8 mouse cellular contexts compared by ENCODE assay signal in the genomic region with DNA sequence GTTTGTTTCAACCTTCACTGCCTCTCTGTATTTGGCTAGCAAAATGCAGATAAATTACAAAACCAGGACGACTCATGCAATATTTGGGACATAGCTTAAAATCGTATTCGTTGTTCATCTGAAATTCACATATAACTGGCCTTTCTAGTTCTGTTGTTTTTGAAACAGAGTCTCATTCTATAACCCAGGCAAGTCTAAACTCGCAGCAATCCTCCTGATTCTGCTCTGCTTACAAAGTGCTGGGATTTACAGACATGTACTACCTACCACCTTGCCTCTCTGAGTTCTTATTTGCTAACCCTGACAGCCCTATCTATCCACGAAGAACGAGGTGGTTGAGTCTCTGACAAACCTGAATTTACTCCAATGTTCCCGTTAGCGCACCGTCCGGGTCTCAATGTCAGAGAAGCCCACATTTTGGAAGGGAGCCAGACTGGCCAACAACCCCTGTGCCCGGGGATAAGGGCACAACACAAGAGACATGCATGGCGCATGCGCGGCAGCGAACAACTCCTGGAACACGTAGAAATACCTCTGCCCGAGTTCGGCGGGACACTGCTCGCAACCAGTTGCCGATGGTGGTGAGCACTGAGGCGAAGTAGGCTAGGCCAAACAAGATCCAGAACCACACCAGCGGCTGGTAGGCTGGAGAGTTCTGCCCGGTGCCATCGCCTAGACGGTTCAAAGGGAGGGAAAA. TPM values are rescaled to one million over a fixed set of nuclear protein-coding genes. Genes with fewer than 3 reads are reported as not detected.
DNase-seq lines count a peak whose midpoint lies in the region; ATAC-seq and TF ChIP-seq lines count a peak whose summit lies in the region.

No protein-coding gene starts in this region.

- WGBS in liver, adult 2 months: 37% methylated on average over 26 of the region's 26 CpGs
- 10% methylated on average over 26 of the region's 26 CpGs for whole genome bisulfite sequencing in forebrain, embryonic 10.5 days
- WGBS in kidney, adult 2 months: 24% methylated on average over 26 of the region's 26 CpGs
- WGBS in midbrain, embryonic 11.5 days: 10% methylated on average over 26 of the region's 26 CpGs

- no peak overlapping the region for H3K4me3 ChIP-seq in liver, adult 2 months (ENCODE audit: insufficient read depth, low read depth, low read length)
- peak overlapping the region; percentile 43 for H3K4me3 ChIP-seq in forebrain, embryonic 10.5 days
- no peak overlapping the region for H3K4me3 ChIP-seq in kidney, adult 2 months (ENCODE audit: insufficient read depth, low read depth, low read length)
- peak overlapping the region; percentile 11; the same call in 1 of the 2 replicates for H3K4me3 ChIP-seq in midbrain, embryonic 11.5 days (ENCODE audit: low read depth, low read length)
- H3K4me3 ChIP-seq in gastrocnemius, adult 2 months: no peak overlapping the region

- no peak for ATAC-seq in midbrain, embryonic 11.5 days (ENCODE audit: low FRiP score)
- ATAC-seq in erythroblast, adult 5-6 weeks (replicated peaks; ENCODE audit: low FRiP score, poor library complexity, severe bottlenecking): no peak

- peaks cover 11% of the 10 kb centered on the region; the same call in 1 of the 2 replicates for H3K4me1 ChIP-seq in liver, adult 2 months (ENCODE audit: control insufficient read depth, insufficient read depth, low read length)
- H3K4me1 ChIP-seq in forebrain, embryonic 10.5 days: peaks cover 47% of the 10 kb centered on the region
- peaks cover 17% of the 10 kb centered on the region; the same call in 1 of the 2 replicates for H3K4me1 ChIP-seq in kidney, adult 2 months (ENCODE audit: control insufficient read depth, insufficient read depth, low read length)
- H3K4me1 ChIP-seq in midbrain, embryonic 11.5 days (ENCODE audit: control insufficient read depth, insufficient read depth, low read length): peaks cover 5% of the 10 kb centered on the region

- peak; percentile 63 for DNase-seq in liver, adult 2 months (ENCODE audit: extremely low read depth, low read depth, low spot score)
- DNase-seq in liver: no peak
- no peak for DNase-seq in forebrain, embryonic 10.5 days (ENCODE audit: extremely low spot score, low spot score)
- DNase-seq in kidney, adult 2 months: peak; percentile 76
- DNase-seq in midbrain, embryonic 11.5 days (ENCODE audit: low spot score, missing footprints): peak; percentile 90
- DNase-seq in gastrocnemius, adult 2 months: no peak
- no peak for DNase-seq in left cerebral cortex, postnatal 14 days (ENCODE audit: low spot score in 2 of 2)

- 0 out of 2 replicates have a peak, but pooled peaks cover 3% of the 10 kb centered on the region for H3K9me3 ChIP-seq in forebrain, embryonic 10.5 days
- H3K9me3 ChIP-seq in midbrain, embryonic 11.5 days (ENCODE audit: control insufficient read depth, low read length): no peaks in the 10 kb centered on the region

- H3K9ac ChIP-seq in liver, adult 2 months (ENCODE audit: low read depth, low read length): no peak overlapping the region
- no peak overlapping the region for H3K9ac ChIP-seq in midbrain, embryonic 11.5 days (ENCODE audit: low read length)

- H3K36me3 ChIP-seq in liver, adult 2 months (ENCODE audit: control insufficient read depth, insufficient read depth, low read length): no peaks in the 10 kb centered on the region
- H3K36me3 ChIP-seq in forebrain, embryonic 10.5 days (replicated peaks): no peaks in the 10 kb centered on the region
- H3K36me3 ChIP-seq in kidney, adult 2 months (ENCODE audit: control insufficient read depth, insufficient read depth, low read length): no peaks in the 10 kb centered on the region
- no peaks in the 10 kb centered on the region for H3K36me3 ChIP-seq in midbrain, embryonic 11.5 days (ENCODE audit: control insufficient read depth, insufficient read depth, low read length)

- TF ChIP-seq POLR2A in liver, adult 2 months (IDR thresholded peaks at IDR 0.05; ENCODE audit: extremely low read depth, insufficient read depth, low read length): no peak
- TF ChIP-seq POLR2A in kidney, adult 2 months (IDR thresholded peaks at IDR 0.05; ENCODE audit: low read depth, low read length): no peak

- H3K27ac ChIP-seq in liver, adult 2 months (replicated peaks; ENCODE audit: insufficient read depth, low read depth, low read length): no peak overlapping the region
- H3K27ac ChIP-seq in forebrain, embryonic 10.5 days: no peak overlapping the region
- H3K27ac ChIP-seq in kidney, adult 2 months (ENCODE audit: insufficient read depth, low read depth, low read length): no peak overlapping the region
- no peak overlapping the region for H3K27ac ChIP-seq in midbrain, embryonic 11.5 days (ENCODE audit: low read depth, low read length)
- no peak overlapping the region for H3K27ac ChIP-seq in gastrocnemius, adult 2 months

- H3K27me3 ChIP-seq in liver, adult 2 months (ENCODE audit: control insufficient read depth, insufficient read depth, low read length): no peaks in the 10 kb centered on the region
- peaks cover 97% of the 10 kb centered on the region for H3K27me3 ChIP-seq in forebrain, embryonic 10.5 days (ENCODE audit: poor library complexity, severe bottlenecking)
- no peaks in the 10 kb centered on the region for H3K27me3 ChIP-seq in kidney, adult 2 months (replicated peaks; ENCODE audit: control insufficient read depth, insufficient read depth, low read length)
- H3K27me3 ChIP-seq in midbrain, embryonic 11.5 days (ENCODE audit: control insufficient read depth, insufficient read depth, low read length): peaks cover 71% of the 10 kb centered on the region

- intact Hi-C loops in gastrocnemius, adult 2 months (cut with DNase I): no loop called here
- intact Hi-C loops in left cerebral cortex, postnatal 14 days (cut with DNase I): no loop called here

- H3K4me2 ChIP-seq in midbrain, embryonic 11.5 days: peak overlapping the region; percentile 27

- H3K79me2 ChIP-seq in liver, adult 2 months (ENCODE audit: control insufficient read depth, insufficient read depth, low read length): no peaks in the 10 kb centered on the region

- no peak for TF ChIP-seq CTCF in liver, adult 2 months (IDR thresholded peaks at IDR 0.05; ENCODE audit: low read depth, low read length)
- no peak for TF ChIP-seq CTCF in kidney, adult 2 months (conservative IDR thresholded peaks at IDR 0.05; ENCODE audit: insufficient read depth, insufficient read length, low read depth, low read length)
- no peak for TF ChIP-seq CTCF in gastrocnemius, adult 2 months (IDR thresholded peaks at IDR 0.05)

RNA-seq across cellular contexts. Expression of gene Catsperz, which starts 1.5 kb away (rescaled TPM):
- total RNA-seq in liver, adult 2 months (2014; rRNA removed): not detected in 2 replicates
- polyA plus RNA-seq in liver, adult 2 months (2012; rRNA removed): not detected in 2 replicates
- polyA plus RNA-seq in forebrain, embryonic 10.5 days (2016; fragmentation: Nextera tagmentation; extraction: Ambion mirVana): 0.55 and 0.60 TPM in 2 replicates
- 0.44 and 0.99 TPM in 2 replicates for polyA plus RNA-seq in kidney, adult 2 months (2012; rRNA removed)
- polyA plus RNA-seq in midbrain, embryonic 11.5 days (2014; fragmentation: Nextera tagmentation; extraction: Ambion mirVana): not detected in 2 replicates
- not detected for total RNA-seq in gastrocnemius, adult 2 months (2021)
- total RNA-seq in left cerebral cortex, postnatal 14 days (2021): 10 to 100 TPM; 23.0 to 28.8 TPM
- total RNA-seq in erythroblast, adult 5-6 weeks (2015; ENCODE audit: low replicate concordance): not detected in 2 replicates
- total RNA-seq in erythroblast, adult 5-6 weeks (2017; ENCODE audit: low replicate concordance): not detected in 2 replicates

RNA-seq across cellular contexts. Expression of gene Esrra, which starts 5.1 kb away (rescaled TPM):
- total RNA-seq in liver, adult 2 months (2014; rRNA removed): 25.9 and 27.7 TPM in 2 replicates
- polyA plus RNA-seq in liver, adult 2 months (2012; rRNA removed): 36.6 and 40.6 TPM in 2 replicates
- 8.4 and 9.0 TPM in 2 replicates for polyA plus RNA-seq in forebrain, embryonic 10.5 days (2016; fragmentation: Nextera tagmentation; extraction: Ambion mirVana)
- 134 and 155 TPM in 2 replicates for polyA plus RNA-seq in kidney, adult 2 months (2012; rRNA removed)
- polyA plus RNA-seq in midbrain, embryonic 11.5 days (2014; fragmentation: Nextera tagmentation; extraction: Ambion mirVana): 3.4 and 3.7 TPM in 2 replicates
- 100 to 1,000 TPM in 1 of 2 experiments, 10 to 100 TPM in 1; 80.0 to 108 TPM for total RNA-seq in gastrocnemius, adult 2 months (2021)
- 10 to 100 TPM; 56.0 to 60.9 TPM for total RNA-seq in left cerebral cortex, postnatal 14 days (2021)
- 3.1 and 5.2 TPM in 2 replicates for total RNA-seq in erythroblast, adult 5-6 weeks (2015; ENCODE audit: low replicate concordance)
- total RNA-seq in erythroblast, adult 5-6 weeks (2017; ENCODE audit: low replicate concordance): 2.4 and 4.2 TPM in 2 replicates

RNA-seq across cellular contexts. Expression of gene Kcnk4, which starts 7.6 kb away (rescaled TPM):
- total RNA-seq in liver, adult 2 months (2014; rRNA removed): 0.07 TPM in 1 of 2 replicates, not detected in the other
- polyA plus RNA-seq in liver, adult 2 months (2012; rRNA removed): 0.05 TPM in 1 of 2 replicates, not detected in the other
- 0.24 TPM in 1 of 2 replicates, not detected in the other for polyA plus RNA-seq in forebrain, embryonic 10.5 days (2016; fragmentation: Nextera tagmentation; extraction: Ambion mirVana)
- 0.07 and 0.08 TPM in 2 replicates for polyA plus RNA-seq in kidney, adult 2 months (2012; rRNA removed)
- not detected in 2 replicates for polyA plus RNA-seq in midbrain, embryonic 11.5 days (2014; fragmentation: Nextera tagmentation; extraction: Ambion mirVana)
- not detected for total RNA-seq in gastrocnemius, adult 2 months (2021)
- total RNA-seq in left cerebral cortex, postnatal 14 days (2021): 10 to 100 TPM; 44.9 to 50.4 TPM
- total RNA-seq in erythroblast, adult 5-6 weeks (2015; ENCODE audit: low replicate concordance): not detected in 2 replicates
- total RNA-seq in erythroblast, adult 5-6 weeks (2017; ENCODE audit: low replicate concordance): not detected in 2 replicates

RNA-seq across cellular contexts. Expression of gene Bad, which starts 15.0 kb away (rescaled TPM):
- 26.2 and 28.1 TPM in 2 replicates for total RNA-seq in liver, adult 2 months (2014; rRNA removed)
- polyA plus RNA-seq in liver, adult 2 months (2012; rRNA removed): 38.7 and 40.3 TPM in 2 replicates
- polyA plus RNA-seq in forebrain, embryonic 10.5 days (2016; fragmentation: Nextera tagmentation; extraction: Ambion mirVana): 55.9 and 59.8 TPM in 2 replicates
- polyA plus RNA-seq in kidney, adult 2 months (2012; rRNA removed): 75.4 and 83.1 TPM in 2 replicates
- 53.7 and 55.9 TPM in 2 replicates for polyA plus RNA-seq in midbrain, embryonic 11.5 days (2014; fragmentation: Nextera tagmentation; extraction: Ambion mirVana)
- 10 to 100 TPM; 10.8 to 14.4 TPM for total RNA-seq in gastrocnemius, adult 2 months (2021)
- 10 to 100 TPM; 35.2 to 36.0 TPM for total RNA-seq in left cerebral cortex, postnatal 14 days (2021)
- total RNA-seq in erythroblast, adult 5-6 weeks (2015; ENCODE audit: low replicate concordance): 2.1 and 4.8 TPM in 2 replicates
- total RNA-seq in erythroblast, adult 5-6 weeks (2017; ENCODE audit: low replicate concordance): 5.0 and 9.5 TPM in 2 replicates

RNA-seq across cellular contexts. Expression of gene Gpr137, which starts 15.6 kb away (rescaled TPM):
- 12.3 and 14.0 TPM in 2 replicates for total RNA-seq in liver, adult 2 months (2014; rRNA removed)
- 52.6 and 61.1 TPM in 2 replicates for polyA plus RNA-seq in liver, adult 2 months (2012; rRNA removed)
- polyA plus RNA-seq in forebrain, embryonic 10.5 days (2016; fragmentation: Nextera tagmentation; extraction: Ambion mirVana): 22.8 and 26.5 TPM in 2 replicates
- polyA plus RNA-seq in kidney, adult 2 months (2012; rRNA removed): 78.4 and 91.7 TPM in 2 replicates
- polyA plus RNA-seq in midbrain, embryonic 11.5 days (2014; fragmentation: Nextera tagmentation; extraction: Ambion mirVana): 28.0 and 32.0 TPM in 2 replicates
- total RNA-seq in gastrocnemius, adult 2 months (2021): 10 to 100 TPM in 1 of 2 experiments, 1 to 10 TPM in 1; 8.2 to 13.8 TPM
- 10 to 100 TPM; 91.5 to 92.3 TPM for total RNA-seq in left cerebral cortex, postnatal 14 days (2021)
- total RNA-seq in erythroblast, adult 5-6 weeks (2015; ENCODE audit: low replicate concordance): 3.3 and 5.8 TPM in 2 replicates
- 4.2 and 7.2 TPM in 2 replicates for total RNA-seq in erythroblast, adult 5-6 weeks (2017; ENCODE audit: low replicate concordance)

Comparison
In these comparisons a context has a peak if more than half of its experiments do, and no peak if none do; other contexts are left out.
1. DNase-seq: peak in liver, adult 2 months (single experiment), kidney, adult 2 months (single experiment) and midbrain, embryonic 11.5 days (single experiment); none in liver (single experiment), forebrain, embryonic 10.5 days (single experiment), gastrocnemius, adult 2 months (single experiment) and left cerebral cortex, postnatal 14 days (0 of 2).
2. H3K4me3 ChIP-seq: peak in forebrain, embryonic 10.5 days (single experiment) and midbrain, embryonic 11.5 days (single experiment); none in liver, adult 2 months (single experiment), kidney, adult 2 months (single experiment) and gastrocnemius, adult 2 months (single experiment).
3. RNA of gene Catsperz, which starts 1.5 kb away (total RNA-seq): 23.0 to 28.8 TPM in left cerebral cortex, postnatal 14 days; not detected in liver, adult 2 months, not detected in gastrocnemius, adult 2 months and not detected in erythroblast, adult 5-6 weeks; every median in the first group is over 10 times any median in the second.
4. RNA of gene Kcnk4, which starts 7.6 kb away (total RNA-seq): 44.9 to 50.4 TPM in left cerebral cortex, postnatal 14 days; not detected in gastrocnemius, adult 2 months, 0.07 TPM in liver, adult 2 months and not detected in erythroblast, adult 5-6 weeks; every median in the first group is over 10 times any median in the second.